Mouse (Mus musculus): ENCODE results near the gene Ephb1.

Ephb1 gene

DNA sequence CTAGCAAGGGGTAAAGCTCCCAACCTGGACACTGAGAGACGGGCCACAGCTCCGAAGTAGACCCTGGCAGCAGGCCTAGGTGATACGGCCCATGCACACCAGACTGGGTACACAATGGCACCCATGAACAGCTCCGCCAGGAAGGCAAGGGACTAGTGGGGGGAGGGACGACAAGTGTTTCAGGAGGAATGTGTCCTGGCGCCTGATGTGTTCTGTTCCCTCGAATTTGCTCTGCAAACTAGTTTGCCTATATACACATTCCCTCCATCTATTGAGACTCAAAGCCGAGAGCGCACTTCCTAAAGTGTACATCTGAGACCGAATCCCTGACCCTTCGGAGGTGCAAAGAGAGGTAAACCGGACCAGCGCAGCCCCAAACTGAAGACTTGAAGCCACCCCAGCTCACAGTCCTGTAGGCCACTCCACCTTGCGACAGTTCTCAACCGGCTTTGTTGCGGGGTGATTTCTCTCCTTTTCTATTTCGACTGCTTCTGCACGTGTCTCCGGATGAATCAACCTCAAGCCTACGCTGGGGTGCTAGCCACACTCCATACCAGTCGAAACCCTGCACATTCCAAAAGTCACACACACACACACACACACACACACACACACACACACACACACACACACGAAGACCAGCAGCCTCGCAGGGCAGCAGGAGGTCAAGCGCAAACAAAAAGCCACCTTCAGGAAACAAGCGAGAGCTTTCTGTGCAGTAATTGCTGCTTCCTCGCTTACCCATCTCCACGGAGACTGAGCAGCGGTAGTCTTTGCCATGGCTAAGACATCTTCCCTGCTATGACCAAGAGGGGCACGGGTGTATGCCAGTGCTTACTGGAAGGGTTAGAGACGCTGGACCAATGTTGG, 2.1 kb downstream of the Ephb1 start:
- no peak for DNase-seq (ENCODE audit: low read depth, low spot score)

- DNase-seq (ENCODE audit: low read depth, low spot score), result no peak
Observed at GRCm38 (mm10) chr9:102351721-102352120, 2.8 kb downstream of the Ephb1 start.

- no peak for DNase-seq (ENCODE audit: low read depth, low spot score)
Observed at GRCm38 (mm10) chr9:102351221-102351620, 3.3 kb downstream of the Ephb1 start.

DNA sequence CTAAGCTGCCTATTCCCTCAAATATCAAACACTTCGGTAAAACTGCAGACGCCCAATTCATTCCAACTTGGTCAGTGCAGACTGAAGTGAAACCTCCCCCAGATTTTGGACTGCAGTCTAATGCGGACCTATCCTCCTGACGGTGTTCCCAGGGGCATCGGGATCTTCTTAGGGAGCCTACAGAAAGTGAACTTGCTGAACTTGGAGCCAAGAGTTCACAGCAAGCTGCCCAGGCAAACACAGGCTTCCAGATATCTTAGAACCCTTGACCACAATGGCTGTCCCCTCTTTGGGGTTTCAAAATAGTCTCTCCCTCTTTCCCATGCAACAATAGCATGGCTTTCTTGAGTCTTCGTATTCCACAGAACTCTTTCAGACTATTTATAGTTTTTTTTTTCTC, 3.8 kb downstream of the Ephb1 start:
- no peak for DNase-seq (ENCODE audit: low read depth, low spot score)

GRCm38 (mm10) chr9:102350076-102350475, 4.4 kb downstream of the Ephb1 start:
- no peak for DNase-seq (ENCODE audit: low read depth, low spot score)

DNA sequence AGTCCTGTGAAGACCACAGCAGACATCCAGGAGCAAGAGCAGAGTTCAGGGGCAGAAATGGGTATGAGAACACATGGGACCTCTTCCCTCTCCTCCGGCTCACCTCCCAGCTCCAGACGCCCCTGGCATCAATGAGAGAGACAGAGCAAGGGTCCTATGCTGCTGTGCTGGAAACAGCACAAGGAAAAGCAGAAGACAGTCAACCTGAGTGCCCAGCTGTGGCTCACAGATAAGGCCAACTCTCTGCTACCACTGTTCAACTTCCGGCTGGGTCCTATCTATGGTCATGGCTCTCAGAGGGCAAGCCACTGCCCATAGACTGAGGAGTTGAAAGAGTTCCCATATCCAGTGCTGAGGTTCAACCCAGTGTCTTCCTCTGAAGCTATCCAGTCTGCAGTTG, 7.7 kb downstream of the Ephb1 start:
- DNase-seq (ENCODE audit: low read depth, low spot score), result no peak

GRCm38 (mm10) chr9:102345474-102345873, 9.0 kb downstream of the Ephb1 start:
- DNase-seq (ENCODE audit: low read depth, low spot score), result no peak

- no peak for DNase-seq (ENCODE audit: low read depth, low spot score)
Observed at GRCm38 (mm10) chr9:102345047-102345446, 9.4 kb downstream of the Ephb1 start.

GRCm38 (mm10) chr9:102344086-102344930, 10.2 kb downstream of the Ephb1 start:
- DNase-seq (ENCODE audit: low read depth, low spot score), result no peak

GRCm38 (mm10) chr9:102343061-102343460, 11.4 kb downstream of the Ephb1 start:
- DNase-seq (ENCODE audit: low read depth, low spot score), result no peak

DNA sequence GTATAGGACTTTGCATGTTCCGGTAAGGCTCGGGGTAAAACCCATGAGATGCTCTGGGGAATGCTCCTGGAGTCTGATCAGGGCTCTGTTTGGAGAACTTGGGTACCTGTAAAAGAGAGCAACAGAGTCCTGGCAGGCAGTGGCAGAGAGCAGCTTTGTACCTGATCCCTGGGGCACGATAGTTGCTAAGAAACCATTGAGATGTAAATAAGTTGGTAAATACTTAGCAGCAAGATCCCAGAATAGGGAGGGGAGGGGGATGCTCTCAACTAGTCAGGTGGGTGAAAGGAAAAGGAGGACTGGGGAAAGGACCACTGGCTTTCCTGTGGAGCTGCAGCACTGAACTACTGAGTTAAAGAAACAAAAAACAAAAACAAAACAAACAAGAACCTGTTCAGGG, 12.5 kb downstream of the Ephb1 start:
- no peak for DNase-seq (ENCODE audit: low read depth, low spot score)

- no peak for DNase-seq (ENCODE audit: low read depth, low spot score)
Observed at GRCm38 (mm10) chr9:102340768-102341167, 13.7 kb downstream of the Ephb1 start.

DNA sequence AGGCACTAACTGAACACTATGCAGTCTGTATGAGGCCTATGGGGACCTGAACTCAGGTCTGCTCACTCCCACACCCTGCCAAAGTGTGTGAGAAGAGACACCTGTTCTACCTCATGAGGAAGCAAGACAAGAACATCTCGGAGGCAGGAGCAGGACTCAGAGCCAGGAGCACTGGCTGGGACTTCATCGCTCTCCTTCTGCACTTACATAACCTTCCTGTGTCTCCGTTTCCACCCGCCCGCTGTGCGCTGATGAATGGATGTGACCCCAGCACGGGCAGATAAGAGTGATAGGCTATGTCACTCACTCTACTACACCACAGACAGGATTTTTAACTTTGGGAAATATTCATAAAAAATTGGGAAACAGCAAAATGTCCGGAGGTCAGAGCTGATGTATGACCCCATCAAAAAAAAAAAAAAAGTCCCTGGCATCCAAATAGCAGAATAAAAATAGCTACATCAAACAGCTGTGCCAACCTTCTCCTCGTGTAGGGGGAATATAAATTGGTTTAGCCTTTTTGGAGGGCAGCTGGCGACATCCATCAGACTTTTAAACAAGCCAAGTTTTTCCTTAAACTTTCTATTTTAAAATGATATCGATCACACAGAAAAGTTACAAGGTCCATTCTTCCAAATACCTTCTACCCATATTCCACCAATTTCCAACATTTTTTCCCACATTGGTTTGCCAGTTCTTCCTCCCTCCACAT, 18.8 kb downstream of the Ephb1 start:
- no peak for DNase-seq (ENCODE audit: low read depth, low spot score)

DNA sequence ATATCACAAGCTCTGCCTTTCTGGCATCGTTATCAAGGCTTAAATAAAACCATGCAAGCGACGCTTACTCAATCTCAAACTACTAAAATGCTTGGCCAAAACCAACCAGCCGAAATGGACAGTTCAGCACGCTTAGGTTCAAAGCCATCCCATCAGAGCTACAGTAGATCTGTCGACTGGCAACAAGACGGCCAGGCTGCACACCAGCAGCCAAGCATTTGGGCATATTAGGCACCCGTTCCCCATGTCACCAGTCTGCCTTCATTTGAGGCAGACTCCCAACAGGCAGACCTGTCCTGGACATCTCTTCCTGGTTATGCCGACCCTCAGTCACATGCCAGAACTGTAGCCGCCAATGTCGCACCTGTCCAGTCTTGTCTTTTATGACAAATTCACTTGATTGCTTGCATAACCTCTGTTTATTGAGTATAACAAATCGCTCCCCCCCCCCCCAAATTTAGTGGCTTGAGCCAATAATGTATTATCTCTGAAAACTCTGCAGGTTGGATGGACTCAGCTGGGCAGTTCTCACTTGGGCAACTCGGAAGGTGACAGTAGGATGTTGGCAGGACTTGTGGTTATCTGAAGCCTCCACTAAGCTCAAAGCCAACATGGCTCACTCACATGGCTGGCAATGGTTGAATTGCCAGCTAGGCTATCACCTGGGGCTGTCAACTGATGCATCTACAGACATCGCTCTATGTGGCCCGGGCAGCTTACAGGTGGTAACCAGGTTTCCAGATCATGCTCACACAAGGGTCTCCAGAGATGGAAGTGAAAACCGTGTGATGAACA, 24.0 kb downstream of the Ephb1 start:
- no peak for DNase-seq (ENCODE audit: low read depth, low spot score)

DNA sequence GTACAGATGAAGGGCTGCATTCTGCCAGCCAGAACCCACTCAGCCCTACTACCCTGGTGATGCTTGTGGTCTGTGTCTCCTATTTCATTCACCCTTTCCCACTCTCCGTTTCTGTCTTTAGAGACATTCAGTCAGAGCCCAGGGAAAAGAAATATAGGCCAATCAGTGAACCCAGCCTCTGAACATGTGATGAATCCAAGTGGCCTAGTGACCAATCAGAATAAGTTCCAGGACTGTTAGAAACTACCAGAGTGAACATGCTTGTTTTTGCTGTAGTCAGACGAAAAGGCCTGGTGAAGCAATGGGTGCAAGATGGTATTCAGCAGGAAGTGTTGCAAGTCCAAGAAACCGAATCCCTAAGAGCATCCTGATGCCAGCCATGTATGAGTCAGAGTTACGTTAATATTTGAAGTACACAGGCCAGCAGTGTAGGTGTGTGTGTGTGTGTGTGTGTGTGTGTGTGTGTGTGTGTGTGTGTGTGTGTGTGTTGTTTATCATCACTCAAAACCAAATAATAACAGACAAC, 26.8 kb downstream of the Ephb1 start:
- no peak for DNase-seq (ENCODE audit: low read depth, low spot score)

DNA sequence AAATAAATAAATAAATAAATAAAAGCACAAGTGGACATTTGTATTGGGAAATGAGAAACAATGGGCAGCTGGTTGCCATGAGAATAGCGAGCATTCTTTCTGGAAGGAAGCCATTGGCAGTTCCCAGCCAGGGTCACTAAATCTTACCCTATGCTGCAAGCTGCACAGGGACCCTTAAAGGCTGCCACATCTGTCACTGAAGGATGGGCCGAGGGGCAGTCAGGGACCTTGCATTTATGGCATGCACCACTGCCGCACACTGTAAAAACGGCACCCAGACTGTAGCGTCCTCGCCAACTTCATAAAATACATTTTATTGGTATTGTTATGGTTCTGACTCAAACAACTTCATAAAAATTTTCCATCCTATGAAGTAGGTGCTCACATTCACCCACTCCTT, 39.1 kb downstream of the Ephb1 start:
- DNase-seq (ENCODE audit: low read depth, low spot score), result no peak

DNA sequence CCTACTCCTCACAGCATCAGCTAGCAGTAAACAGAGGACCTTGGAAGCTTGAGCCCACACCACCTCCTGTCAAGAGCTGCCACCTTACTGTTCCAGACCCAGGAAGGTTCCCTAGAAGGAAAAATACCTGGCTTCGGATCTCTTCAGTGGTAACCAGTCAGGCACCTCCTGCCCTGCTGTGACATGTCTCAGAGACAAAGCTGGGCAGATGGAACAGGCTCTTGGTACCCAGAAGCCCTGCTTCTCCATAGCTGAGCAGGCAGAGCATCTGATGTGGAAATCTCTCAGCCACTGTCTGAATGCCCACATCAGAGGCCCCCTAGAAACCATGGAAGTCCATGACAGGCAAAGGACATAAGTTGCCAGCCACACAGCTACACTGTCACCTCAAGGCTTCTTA, 39.7 kb downstream of the Ephb1 start:
- DNase-seq (ENCODE audit: low read depth, low spot score), result no peak

DNA sequence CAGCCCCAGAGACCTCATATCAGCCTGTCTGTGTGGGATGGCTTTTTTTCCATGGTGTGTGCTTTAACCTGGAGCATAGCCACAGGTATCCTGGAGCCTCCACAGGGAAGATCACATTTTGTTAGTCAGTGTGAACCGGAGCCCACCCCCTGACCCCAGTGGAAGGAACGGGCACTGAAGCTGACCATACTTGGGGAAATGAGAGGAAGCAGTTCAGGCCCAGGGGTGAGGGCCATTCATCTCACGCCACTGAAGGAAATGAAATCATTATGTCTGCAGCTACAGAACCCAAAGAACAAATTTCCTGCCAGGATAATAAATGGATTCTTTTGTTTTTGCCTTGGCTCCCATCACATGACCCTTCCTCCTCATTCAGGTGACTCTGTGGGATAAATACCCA, 44.1 kb downstream of the Ephb1 start:
- no peak for DNase-seq (ENCODE audit: low read depth, low spot score)

- no peak for DNase-seq (ENCODE audit: low read depth, low spot score)
Observed at GRCm38 (mm10) chr9:102309278-102309677, 45.2 kb downstream of the Ephb1 start.

GRCm38 (mm10) chr9:102307656-102308055, 46.8 kb downstream of the Ephb1 start:
- no peak for DNase-seq (ENCODE audit: low read depth, low spot score)

Measured in c-Kit-negative CD71-positive TER-119-positive erythroid progenitor cells, embryonic 14.5 days (primary cell).